Mouse (Mus musculus): ENCODE data around the gene Mus81. TPM values are rescaled to one million over a fixed set of nuclear protein-coding genes. Genes with fewer than 3 reads are reported as not detected.

Mus81 gene
- total RNA-seq, 1 experiment from 2014 or later: 20.7 TPM

DNA sequence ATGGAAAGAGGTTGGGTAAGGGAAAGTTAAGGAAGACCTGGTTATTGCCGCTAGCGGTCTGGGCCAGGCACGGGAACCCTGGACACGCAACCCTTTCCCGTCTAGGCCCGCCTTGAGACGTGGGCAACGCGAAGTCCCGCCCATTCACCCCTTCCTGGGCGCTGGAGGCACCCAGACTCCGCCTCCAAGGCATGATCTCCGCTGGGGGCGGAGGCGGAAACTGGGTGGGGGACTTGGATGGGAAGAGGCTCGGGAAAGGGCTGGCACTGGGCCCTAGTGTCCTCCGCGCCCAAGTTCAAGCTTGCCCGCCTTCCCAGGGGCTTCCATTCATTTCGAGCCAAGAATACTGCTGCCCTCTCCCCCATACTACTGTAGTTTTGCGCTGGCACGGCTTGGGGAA, 14.5 kb downstream of the Mus81 start, which contains the start of gene Efemp2:
Gene Efemp2 (plus strand): TSS at position 235 of the 400 bp plus-strand sequence.
- ATAC-seq (replicated peaks; ENCODE audit: low read depth, poor library complexity, severe bottlenecking): no peak; the same call in 1 of the 2 replicates

GRCm38 (mm10) chr19:5472857-5473256, 15.3 kb downstream of the Mus81 start:
- ATAC-seq (replicated peaks; ENCODE audit: low read depth, poor library complexity, severe bottlenecking): no peak

DNA sequence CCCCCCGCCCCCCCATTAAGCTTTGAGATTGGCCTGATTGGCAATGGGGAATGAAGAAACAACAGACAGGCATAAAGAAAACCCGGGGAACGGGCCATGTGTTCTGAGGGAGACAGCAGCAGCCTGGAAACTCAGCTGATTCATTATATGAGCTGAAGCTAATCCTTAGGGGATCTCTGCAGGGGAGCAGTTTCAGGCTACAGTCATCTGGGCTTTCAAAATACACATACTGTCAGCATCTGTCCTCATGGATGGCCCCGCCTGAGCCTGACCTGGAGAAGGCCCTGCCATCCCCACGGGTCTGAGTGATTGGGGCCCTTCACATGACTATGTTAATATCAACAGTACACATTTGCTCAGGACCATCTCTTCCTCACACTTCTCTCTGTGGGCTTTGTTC, 16.4 kb downstream of the Mus81 start:
- ATAC-seq (replicated peaks; ENCODE audit: low read depth, poor library complexity, severe bottlenecking): no peak

DNA sequence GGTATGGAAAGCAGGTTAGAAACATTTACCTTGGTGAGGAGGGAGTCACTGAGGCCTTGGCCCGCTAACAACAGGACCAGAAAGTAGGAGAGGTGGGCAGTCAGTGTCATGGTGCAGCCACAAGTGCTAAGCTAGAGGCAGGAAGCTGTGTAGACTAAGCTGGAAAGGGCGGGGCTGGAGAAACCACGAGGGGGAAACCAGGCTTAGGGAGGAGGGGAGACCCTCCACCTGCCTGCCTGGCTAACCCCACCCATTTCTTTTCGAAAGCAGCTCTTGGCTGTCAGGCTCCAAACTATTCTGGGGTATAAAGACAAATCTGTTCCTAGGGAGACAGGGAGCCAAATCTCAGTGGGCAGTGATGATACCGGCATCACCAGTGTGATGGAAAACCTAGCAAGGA, 19.8 kb downstream of the Mus81 start, which contains the start of gene Ctsw:
Gene Ctsw (minus strand): TSS at position 134 of the 400 bp plus-strand sequence.
- peak; percentile 67 for ATAC-seq (replicated peaks; ENCODE audit: low read depth, poor library complexity, severe bottlenecking)

DNA sequence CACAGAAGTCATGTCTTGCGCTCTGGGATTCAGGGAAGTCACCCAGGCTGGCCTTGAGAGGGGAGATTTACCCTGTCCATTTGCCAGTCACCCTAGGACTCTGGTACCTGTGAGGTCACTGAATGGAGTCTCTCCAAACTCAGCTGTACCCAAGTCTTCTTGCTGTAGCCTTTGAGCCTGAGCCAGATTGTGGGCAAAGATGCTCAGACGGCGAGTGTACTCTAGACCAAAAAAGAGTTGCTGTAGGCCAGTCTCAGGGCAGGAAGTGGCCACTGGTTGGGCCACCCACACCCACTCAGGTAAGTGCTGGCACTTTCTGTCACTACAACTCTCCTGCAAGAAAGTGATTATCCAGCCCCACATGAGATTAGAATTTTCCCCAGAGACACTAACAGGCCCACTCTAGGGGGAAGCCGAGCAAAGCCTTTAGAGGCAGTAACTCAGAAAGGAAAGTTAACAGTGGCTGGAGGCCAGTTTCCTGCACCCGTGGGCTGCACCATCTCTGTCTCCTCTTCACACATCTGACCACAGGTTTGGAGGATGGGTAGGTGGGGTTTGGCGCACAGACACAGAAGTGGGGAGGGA, 21.2 kb downstream of the Mus81 start:
- ATAC-seq (replicated peaks; ENCODE audit: low read depth, poor library complexity, severe bottlenecking): no peak

- no peak for ATAC-seq (replicated peaks; ENCODE audit: low read depth, poor library complexity, severe bottlenecking)
Measured at GRCm38 (mm10) chr19:5465037-5465436, 23.2 kb downstream of the Mus81 start.

DNA sequence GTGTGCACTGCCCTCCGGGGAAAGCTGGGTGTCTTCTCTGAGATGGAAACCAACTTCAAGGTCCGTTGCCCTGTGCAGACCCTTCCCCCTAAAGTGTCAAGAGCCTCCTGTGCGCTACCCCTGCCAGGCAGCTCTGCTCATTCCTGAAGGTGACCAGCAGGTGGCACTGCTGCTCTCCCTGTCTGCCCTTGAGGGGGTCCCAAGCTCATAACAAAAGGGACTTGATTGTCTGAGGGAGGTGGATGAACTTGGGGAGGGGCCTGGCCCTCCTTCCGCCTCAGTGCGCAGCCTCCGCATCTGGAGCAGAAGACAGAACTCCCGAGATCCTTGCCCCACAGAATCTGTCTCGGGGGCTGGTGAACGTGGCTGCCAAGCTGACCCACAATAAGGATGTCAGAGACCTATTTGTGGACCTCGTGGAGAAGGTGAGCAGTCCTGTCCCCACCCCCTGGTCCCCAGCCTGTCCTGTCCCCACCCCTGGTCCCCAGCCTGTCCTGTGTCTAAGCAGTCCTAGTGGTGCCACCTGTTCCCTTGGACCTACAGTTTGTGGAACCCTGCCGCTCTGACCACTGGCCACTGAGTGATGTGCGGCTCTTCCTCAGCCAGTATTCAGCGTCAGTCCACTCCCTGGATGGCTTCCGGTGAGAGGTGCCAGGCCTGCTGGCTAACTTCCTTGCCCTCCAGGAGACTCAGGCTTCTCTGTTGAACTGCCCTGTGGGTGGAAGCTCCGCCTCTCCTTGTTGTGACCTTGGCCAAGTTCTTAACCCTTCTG, 24.2 kb downstream of the Mus81 start:
- no peak for ATAC-seq (replicated peaks; ENCODE audit: low read depth, poor library complexity, severe bottlenecking)

GRCm38 (mm10) chr19:5463212-5463611, 25.0 kb downstream of the Mus81 start:
- ATAC-seq (replicated peaks; ENCODE audit: low read depth, poor library complexity, severe bottlenecking): no peak

DNA sequence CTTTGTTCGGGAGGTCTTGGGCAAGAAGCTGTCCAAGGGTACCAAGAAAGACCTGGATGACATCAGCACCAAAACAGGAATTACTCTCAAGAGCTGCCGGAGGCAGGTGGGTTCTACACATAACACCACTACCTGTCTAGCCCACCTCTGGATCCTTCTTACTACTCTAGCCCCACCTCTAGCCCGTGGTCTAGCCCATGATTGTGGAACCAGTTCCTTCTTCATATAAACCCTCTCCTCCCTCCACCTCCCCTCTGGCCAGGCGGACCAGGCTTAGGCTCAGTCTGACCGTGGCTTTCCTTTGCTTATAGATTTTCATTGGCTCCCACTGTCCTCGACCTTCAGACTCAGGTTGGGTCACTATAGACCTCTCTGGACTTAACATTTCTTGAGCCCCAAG, 26.8 kb downstream of the Mus81 start:
- ATAC-seq (replicated peaks; ENCODE audit: low read depth, poor library complexity, severe bottlenecking): no peak

GRCm38 (mm10) chr19:5460465-5460911, 27.7 kb downstream of the Mus81 start, which contains the start of gene Fibp:
TSS of gene Fibp (plus strand) at chr19:5460615.
- peak; percentile 78 for ATAC-seq (replicated peaks; ENCODE audit: low read depth, poor library complexity, severe bottlenecking)

- ATAC-seq (replicated peaks; ENCODE audit: low read depth, poor library complexity, severe bottlenecking): no peak
Measured at GRCm38 (mm10) chr19:5459896-5460295, 28.3 kb downstream of the Mus81 start.

GRCm38 (mm10) chr19:5459019-5459418, 29.2 kb downstream of the Mus81 start:
- ATAC-seq (replicated peaks; ENCODE audit: low read depth, poor library complexity, severe bottlenecking): no peak

DNA sequence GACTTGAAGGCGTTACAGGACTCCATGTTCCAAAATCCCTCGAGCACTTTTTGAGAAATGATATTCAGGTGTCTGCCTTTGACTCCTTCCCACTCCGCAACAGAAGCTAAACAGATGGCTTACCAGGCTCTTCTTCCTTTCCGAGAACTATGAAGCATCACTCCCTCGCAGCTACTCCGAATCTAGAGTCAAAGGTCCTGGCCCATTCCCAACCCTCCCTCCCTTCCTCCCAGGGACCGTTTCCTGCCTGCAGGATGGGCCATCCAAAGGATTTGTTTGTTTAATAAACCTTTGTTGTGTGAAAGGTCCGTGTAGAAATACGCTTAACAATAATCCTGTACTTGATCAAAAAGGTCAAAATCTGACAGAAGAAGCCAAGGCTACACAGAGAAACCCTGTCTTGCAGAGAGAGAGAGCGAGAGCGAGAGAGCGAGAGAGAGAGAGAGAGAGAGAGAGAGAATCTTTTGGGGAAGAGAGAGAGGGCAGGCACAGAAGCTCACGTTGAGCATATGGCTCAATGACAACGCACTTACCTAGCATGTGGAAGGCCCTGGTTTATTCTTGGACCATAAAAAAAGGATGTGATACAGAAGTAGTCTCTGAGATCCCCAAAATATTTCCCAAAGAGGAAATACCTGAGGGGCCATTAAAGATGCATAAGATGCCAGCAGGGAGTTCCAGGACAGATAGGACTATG, 30.3 kb downstream of the Mus81 start, which contains the start of gene Ccdc85b:
Gene Ccdc85b (minus strand): TSS at position 149 of the 697 bp plus-strand sequence.
- no peak for ATAC-seq (replicated peaks; ENCODE audit: low read depth, poor library complexity, severe bottlenecking)

- ATAC-seq (replicated peaks; ENCODE audit: low read depth, poor library complexity, severe bottlenecking): peak; percentile 84
Measured at GRCm38 (mm10) chr19:5456922-5457745, 31.1 kb downstream of the Mus81 start.

DNA sequence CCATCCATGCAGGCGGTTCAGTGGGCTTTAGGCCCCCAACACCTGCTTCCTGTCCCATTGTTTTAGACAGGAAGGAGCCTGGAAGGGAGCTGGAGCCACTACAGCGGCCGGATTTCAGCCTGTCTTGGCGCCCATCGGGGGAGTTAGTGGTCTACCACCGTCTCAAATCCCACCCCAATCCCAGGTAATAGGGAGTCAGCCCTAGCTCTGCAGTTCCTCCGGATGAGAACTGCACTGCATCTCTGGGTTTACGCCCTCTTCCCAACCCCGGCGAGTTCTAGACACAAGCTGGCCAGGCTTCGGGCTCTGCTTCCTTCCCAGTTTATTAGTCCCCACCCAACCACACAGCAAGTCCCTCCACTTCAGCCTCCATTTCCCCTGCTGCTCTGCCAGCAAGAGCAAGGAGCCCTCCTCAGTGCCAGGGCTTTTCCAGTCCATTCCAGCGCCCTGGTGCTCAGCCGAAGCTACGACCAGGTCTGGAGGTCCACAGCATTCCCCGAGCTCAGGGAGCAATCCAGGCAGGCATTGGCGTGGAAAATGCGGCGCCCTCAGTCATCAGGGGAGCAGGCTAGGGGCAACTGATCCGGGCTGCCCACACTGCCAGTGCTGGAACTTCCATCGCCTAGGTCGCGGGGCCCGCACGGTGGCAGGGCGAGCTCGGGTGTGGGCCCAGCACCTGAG, 31.8 kb downstream of the Mus81 start:
- ATAC-seq (replicated peaks; ENCODE audit: low read depth, poor library complexity, severe bottlenecking): no peak

- ATAC-seq (replicated peaks; ENCODE audit: low read depth, poor library complexity, severe bottlenecking): no peak
Measured at GRCm38 (mm10) chr19:5455568-5455967, 32.6 kb downstream of the Mus81 start.

GRCm38 (mm10) chr19:5455037-5455436, 33.2 kb downstream of the Mus81 start:
- ATAC-seq (replicated peaks; ENCODE audit: low read depth, poor library complexity, severe bottlenecking): no peak

DNA sequence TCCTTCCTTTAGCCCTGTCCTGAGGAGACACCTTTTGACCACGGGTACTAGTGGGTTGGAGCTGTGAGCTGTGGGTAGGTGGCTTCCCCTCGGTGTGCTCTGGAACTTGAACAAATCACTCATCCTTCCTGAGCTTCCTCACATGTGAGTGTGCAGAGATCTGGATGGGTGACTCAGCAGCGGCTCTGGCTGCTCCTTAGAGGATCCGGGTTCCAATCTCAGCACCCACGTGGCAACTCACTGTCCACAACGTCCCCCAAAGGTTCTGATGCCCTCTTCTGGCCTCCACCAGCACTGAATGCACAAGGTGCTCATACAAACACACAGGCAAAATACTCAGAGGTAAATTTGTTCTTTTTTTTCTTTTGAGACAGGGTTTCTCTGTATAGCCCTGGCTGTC, 36.4 kb downstream of the Mus81 start:
- no peak for ATAC-seq (replicated peaks; ENCODE audit: low read depth, poor library complexity, severe bottlenecking)

- no peak for ATAC-seq (replicated peaks; ENCODE audit: low read depth, poor library complexity, severe bottlenecking)
Measured at GRCm38 (mm10) chr19:5449673-5450072, 38.5 kb downstream of the Mus81 start.

Measured in common myeloid progenitor, adult 5-6 weeks (primary cell).